Mouse (Mus musculus): ENCODE data around the gene Dync2li1.

The Dync2li1 gene

GRCm38 (mm10) chr17:84645894-84646293, 19.6 kb downstream of the Dync2li1 start:
- no peak for DNase-seq (ENCODE audit: low spot score in 2 of 2)

DNA sequence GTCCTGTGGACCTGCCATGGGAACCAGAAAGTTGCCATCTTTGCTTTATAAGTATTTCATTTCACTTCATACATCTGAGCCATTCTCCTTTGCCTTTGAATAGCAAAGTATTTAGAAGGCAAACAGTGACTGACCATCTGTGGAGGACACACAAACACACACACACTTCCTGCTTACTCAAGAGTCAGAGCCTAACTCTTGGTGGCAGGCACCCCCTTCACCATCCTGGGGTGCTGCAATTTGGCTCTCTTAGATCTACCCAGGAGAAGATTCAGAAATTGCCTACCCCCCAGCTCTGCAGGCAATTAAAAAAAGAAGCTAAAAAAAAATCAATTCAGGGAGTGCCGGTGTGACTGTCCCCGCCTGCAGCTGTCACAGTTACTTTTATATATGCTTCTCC, 20.2 kb downstream of the Dync2li1 start:
- no peak for DNase-seq (ENCODE audit: low spot score in 2 of 2)

DNA sequence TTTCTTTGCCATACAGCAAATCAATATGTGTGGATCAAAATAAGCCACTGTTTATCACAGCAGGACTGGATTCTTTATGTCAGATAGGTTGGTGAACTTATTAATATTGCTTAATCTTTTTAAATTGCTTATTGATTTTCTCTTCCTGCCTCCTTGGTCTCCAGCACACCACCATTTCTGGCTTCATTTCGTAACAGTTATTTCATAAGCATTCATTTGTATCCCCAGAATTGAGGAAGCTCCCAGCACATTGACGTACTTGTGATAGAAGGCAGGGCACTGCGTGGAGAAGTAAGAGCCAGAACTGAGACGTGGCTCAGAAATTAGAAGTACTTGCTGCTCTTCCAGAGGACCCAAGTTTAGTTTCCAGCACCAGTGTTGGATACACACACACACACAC, 21.3 kb downstream of the Dync2li1 start:
- no peak for DNase-seq (ENCODE audit: low spot score in 2 of 2)

DNA sequence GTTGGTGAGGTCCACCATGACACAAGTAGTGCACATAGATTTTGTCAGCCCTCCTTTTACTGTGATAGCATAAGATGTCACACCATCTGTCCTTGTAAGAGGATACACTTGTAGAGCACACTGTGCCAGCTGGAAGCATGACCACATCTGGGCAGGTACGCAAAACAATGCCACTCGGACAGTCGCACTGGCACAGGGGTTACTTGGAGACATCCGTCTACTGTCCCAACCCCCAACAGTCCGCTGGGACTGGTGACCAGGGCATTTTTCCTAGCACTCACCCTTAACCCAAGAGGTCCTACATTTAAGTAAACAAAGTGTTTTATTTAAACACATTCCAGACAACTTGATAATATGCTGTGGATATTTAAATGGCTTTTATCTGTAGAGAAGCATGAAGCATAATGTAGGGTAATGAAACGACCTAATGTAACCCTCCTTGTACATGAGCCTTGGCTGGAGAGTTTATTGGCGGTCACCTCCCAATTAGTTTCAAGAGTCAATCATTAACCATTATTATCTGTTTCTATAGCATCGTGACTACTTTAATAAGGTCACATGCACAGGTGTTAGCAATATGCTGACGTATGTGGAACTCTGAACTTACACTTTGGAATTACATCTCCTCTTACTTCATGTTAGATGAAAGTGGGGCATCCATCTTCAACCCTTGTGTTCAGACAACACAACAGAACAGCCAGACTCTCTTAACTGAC, 24.2 kb downstream of the Dync2li1 start:
- no peak for DNase-seq (ENCODE audit: low spot score in 2 of 2)

- DNase-seq (ENCODE audit: low spot score in 2 of 2), result no peak
Observed at GRCm38 (mm10) chr17:84653544-84653943, 27.2 kb downstream of the Dync2li1 start.

- DNase-seq (ENCODE audit: low spot score in 2 of 2), result no peak
Observed at GRCm38 (mm10) chr17:84656205-84656604, 29.9 kb downstream of the Dync2li1 start.

DNA sequence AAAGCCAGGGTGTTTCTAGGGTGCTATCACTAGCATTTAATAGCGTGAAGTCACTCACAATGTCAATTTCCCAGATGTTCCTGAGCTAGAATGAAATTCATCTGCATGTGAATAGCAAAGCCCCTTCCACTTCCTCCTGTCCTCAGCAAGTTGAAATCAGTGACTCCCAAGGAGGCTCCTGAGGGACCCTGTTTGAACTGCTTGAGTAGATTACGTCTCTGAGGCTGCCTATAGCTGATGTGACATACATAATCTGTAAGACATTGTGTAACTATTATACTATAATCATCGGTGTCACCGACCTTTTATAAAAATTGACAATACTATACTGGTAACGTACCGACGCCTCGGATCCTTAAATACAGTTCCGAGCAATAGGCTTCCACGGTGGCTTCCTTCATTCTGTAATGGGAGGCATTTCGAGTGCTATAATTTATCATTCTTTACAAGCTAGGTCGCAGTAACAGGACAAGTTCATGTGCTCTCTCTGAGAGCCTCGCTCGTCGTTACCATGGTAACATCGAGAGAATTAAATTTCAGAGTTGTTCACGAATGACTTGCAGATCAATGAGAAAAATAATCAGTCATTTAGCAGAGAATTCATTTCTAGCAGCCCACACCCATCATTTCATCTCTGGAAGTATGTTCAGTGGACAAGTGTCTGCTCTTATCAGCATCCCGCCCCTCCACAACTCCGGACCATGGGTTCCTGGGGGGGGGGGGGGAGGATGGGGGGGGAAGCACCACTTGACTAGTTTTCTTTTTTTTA, 30.5 kb downstream of the Dync2li1 start:
- no peak for DNase-seq (ENCODE audit: low spot score in 2 of 2)

DNA sequence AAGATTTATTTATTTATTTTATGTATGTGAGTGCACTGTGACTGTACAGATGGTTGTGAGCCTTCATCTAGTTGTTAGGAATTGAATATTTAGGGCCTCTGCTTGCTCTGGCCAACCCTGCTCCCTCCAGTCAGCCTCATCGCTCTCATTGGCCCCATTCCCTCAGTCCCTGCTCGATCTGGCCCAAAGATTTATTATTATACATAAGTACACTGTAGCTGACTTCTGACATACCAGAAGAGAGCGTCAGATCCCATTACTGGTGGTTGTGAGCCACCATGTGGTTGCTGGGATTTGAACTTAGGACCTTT, 31.1 kb downstream of the Dync2li1 start:
- no peak for DNase-seq (ENCODE audit: low spot score in 2 of 2)

DNA sequence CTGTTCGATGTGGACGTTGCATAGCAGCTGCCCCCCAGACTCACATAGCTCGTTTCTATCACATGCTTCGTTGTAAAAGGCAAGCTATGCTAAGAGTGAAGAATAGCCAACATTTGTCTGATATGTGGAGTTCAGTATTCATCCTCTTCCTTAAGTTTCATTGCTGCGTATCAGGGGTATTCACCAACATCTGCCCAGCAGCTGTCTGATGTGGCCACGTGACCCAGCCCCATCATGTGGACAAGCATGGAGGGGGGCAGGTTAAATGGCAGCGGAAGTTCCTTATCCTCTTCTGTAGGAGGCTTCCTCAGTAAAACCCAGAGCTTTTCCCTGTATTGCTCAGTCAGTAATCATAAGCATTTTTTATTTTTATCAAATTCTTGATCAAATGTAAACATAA, 31.5 kb downstream of the Dync2li1 start:
- DNase-seq (ENCODE audit: low spot score in 2 of 2), result no peak

- no peak for DNase-seq (ENCODE audit: low spot score in 2 of 2)
Observed at GRCm38 (mm10) chr17:84658195-84658594, 31.9 kb downstream of the Dync2li1 start.

GRCm38 (mm10) chr17:84658951-84659350, 32.7 kb downstream of the Dync2li1 start:
- DNase-seq (ENCODE audit: low spot score in 2 of 2), result no peak

DNA sequence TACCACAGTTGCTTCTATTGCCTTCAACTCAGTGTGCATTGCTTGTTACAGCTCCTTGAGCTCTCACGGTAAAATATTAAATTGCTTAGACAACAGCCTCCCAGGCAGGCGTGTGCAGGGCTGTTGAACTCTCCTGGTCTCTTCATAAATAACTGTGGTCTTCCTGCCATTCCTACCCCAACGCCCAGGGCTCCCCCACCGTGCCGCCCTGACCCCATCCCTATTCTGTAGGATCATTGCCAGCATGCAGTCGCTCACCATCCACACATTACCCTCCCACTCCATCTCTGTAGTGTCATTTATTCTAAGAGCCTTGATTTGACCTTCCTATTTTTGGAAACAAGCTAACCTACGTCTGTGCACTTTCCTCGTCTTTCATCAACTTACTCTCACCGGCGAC, 38.8 kb downstream of the Dync2li1 start:
- no peak for DNase-seq (ENCODE audit: low spot score in 2 of 2)

GRCm38 (mm10) chr17:84665691-84666090, 39.4 kb downstream of the Dync2li1 start:
- DNase-seq (ENCODE audit: low spot score in 2 of 2), result no peak

- no peak for DNase-seq (ENCODE audit: low spot score in 2 of 2)
Observed at GRCm38 (mm10) chr17:84667848-84668247, 41.6 kb downstream of the Dync2li1 start.

- no peak for DNase-seq (ENCODE audit: low spot score in 2 of 2)
Observed at GRCm38 (mm10) chr17:84672376-84673369, 46.4 kb downstream of the Dync2li1 start.

GRCm38 (mm10) chr17:84674048-84674447, 47.8 kb downstream of the Dync2li1 start:
- DNase-seq (ENCODE audit: low spot score in 2 of 2), result no peak

- DNase-seq (ENCODE audit: low spot score in 2 of 2), result peak in 1 of 2 experiments; percentile 41
Observed at GRCm38 (mm10) chr17:84675204-84675603, 48.9 kb downstream of the Dync2li1 start.

DNA sequence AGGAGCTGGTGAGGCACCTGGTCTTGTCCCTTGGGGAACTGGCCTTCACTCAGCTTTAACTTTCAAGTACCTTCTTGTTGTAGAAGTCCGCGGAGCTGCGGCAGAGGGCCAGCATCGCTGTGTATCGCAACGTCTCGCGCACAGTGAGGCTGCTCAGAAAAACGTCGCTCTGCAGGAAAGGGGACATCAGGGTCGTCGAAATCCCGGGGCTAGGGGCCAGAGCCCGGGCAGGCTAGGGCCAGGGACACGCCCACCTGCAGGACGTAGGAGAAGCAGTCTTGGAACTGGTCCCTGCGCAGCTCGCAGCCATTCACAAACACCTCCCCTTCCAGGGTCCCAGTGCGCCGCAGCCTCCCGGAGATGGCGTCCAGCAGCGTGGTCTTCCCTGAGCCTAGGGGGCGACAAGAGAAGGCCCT, 49.7 kb downstream of the Dync2li1 start, which contains the start of gene Abcg8:
Gene Abcg8, plus strand, starts transcription at position 352 of the 416 bp plus-strand sequence.
- no peak for DNase-seq (ENCODE audit: low spot score in 2 of 2)

DNA sequence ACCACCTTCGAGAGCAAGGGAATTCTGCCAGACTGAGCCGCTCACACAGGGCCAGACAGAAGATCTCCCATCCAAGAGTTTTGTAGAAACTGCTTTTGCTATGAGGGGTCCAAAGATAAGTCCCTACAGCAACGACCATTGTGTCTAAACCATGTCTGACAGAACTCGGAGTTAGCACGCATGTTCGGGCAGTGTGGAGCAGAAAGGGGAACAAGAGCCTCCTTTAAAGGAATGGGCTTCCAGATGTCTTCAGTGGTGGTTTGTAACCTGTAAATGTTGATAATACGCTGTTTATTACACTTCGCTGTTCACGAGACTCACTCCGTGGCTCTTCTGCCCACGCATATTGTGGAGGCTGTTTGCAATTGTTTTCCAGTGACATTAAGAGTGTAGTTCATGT, 51.3 kb downstream of the Dync2li1 start:
- DNase-seq (ENCODE audit: low spot score in 2 of 2), result no peak

DNA sequence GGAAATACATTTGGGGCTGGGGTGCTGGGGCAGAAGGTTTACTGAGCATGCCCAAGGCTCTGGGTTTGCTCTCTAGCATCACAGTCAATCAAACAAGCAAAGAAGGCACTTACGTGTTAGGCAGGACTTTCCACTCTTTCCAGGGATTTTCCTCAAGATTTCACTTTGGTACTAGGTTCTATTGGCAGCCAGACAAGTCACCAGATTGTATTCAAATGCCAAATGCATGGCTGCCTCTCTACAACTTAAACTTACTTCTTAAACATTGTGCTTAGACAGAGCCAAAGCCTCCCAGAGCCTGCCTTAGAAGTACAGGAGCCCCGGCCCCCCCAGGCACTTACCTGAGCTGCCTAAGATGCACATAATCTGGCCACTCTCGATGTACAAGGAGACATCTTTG, 55.4 kb downstream of the Dync2li1 start:
- DNase-seq (ENCODE audit: low spot score in 2 of 2), result peak in 1 of 2 experiments; percentile 66

- DNase-seq (ENCODE audit: low spot score in 2 of 2), result no peak
Observed at GRCm38 (mm10) chr17:84682734-84683717, 56.7 kb downstream of the Dync2li1 start, which contains the start of gene Abcg5. Abcg5 (minus strand) TSS chr17:84683011.
